Mouse (Mus musculus): Measurements from ENCODE around the gene Cercam.

- no peak for TF ChIP-seq POLR2A (IDR thresholded peaks at IDR 0.05; ENCODE audit: borderline replicate concordance, extremely low read depth, insufficient read depth, insufficient read length, poor library complexity, severe bottlenecking)
- no peak for TF ChIP-seq CTCF (IDR thresholded peaks at IDR 0.05; ENCODE audit: borderline replicate concordance, extremely low read depth, insufficient read depth, insufficient read length)
These were observed 12.3 kb upstream of the Cercam start for GRCm38 (mm10) chr2:29856451-29857260.

Data from brain, embryonic 14.5 days (tissue).